Mouse (Mus musculus): ENCODE results near the gene Rsph6a. TPM values are rescaled to one million over a fixed set of nuclear protein-coding genes. Genes with fewer than 3 reads are reported as not detected.
"Not testable (repeated sequence)": the region's sequence is repeated elsewhere in the genome, so short reads cannot be mapped to it uniquely, and the experiment has no call there.

Gene Rsph6a
- total RNA-seq, 2 experiments from 2014 or later, result not detected

DNA sequence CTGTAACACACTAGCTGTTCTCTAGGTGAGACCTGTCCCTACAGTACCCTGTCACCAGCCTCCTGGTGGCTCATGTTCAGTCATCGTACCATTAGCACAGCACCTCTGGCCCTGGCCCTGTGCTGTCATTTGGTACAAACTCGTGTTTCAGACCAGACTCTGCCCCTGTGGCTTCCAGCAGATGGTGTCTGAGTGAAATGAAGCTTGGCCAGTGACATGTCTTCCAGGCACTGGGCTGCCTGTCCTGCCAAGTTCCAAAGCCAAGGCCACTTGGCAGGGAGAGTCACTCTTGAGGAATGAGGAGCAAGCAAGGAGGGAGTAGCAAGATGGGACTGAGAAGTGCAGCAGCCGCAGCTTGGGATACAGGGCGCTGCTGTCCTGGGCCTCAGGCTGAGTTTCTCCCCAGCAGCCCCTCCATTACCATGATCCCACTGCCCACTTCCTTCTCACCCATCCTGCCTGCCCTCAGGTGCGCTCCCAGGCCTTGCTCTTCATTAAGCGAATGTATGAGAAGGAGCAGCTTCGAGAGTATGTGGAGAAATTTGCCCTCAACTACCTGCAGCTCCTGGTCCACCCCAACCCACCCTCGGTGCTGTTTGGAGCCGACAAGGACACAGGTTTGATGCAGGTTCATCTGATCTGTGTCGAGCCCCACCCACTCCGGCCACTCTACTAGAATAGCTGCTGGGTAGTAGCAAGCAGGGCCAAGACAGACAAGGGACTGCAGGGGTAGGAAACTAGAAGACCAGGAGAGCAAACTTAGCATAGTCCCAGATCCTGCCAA lies 8.0 kb upstream of the Rsph6a start:
- DNase-seq (ENCODE audit: low spot score in 2 of 2), result no peak

DNA sequence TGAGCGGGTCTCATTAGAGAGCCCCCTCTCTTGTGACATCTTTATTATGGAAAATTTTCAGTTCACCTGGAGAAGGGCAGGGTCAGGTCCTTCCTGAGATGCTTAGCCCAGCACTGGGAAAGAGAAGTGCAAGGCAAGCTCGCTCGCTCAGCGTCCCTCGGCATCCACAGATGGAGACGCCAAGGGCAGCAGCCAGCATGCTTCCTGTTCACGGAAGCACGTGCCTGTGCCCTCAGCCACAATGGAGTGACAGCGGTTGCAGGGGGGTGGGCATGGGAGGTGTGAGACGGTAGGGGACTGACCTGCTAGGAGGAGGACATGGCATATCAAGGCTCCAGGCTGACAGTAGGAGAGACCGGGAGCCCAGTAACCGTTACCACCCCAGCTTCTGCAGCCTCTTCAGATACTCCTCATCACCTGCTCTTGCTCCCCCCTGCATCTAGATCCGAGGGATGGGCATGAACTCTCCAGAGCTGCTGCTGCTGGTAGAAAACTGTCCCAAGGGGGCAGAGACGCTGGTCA lies 6.4 kb upstream of the Rsph6a start:
- DNase-seq (ENCODE audit: low spot score in 2 of 2), result no peak

DNA sequence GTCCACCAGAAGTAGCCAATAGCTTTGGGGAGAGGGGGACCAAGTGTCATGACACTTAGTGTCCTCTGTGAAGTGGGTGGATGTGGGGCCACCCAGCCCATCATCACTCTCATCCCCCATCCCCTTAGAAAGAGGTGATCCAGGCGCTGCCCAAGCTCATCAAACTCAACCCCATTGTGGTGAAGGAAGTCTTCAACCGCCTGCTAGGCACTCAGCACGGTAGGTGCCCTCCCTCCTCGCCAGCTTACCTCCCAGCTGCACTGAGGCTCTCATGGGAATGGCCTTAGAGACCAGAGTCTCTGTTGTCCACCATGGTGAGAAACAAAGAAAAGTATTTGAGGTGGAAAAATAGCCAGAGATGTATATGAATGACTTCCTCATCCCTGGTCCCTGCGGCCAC lies 5.2 kb upstream of the Rsph6a start:
- no peak for DNase-seq (ENCODE audit: low spot score in 2 of 2)

DNA sequence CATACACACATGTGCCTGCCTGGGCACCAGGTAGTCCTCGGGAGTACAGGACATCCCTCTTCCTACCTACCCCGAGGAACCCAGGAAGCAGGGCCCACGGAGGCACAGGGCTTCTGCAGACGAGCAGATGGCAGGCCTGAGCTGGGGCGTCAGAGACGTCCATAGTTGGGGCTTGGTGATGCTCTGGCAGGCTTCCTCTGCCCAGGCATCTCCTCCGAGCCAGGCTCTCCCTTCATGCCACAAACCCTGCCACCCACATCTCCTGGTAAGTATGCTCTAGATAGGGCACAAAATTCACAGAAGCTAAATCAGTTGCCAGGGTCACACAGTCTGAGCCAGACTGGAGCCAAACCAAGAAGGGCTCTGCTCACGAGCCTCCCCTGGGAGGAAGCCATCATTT lies 4.3 kb upstream of the Rsph6a start:
- no peak for DNase-seq (ENCODE audit: low spot score in 2 of 2)

DNA sequence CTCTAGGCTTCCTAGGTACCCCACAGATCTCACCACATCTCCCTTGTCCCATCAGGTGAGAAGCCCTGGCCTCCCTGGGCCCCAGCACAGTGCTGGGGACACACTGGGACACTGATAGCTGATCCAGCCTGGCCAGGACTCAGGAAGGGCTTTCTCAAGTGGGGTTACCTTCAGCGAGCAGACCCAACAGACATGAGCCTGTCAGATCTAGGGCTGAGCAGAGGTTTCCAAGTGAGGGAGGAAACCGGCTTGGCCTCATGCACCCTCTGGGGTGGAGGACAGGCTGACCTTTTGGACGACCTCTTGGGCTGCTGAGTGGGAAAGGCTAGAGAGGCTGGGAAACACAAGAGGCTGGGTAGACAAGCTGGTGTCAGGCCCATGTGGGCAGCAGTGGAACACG lies 3.3 kb upstream of the Rsph6a start:
- no peak for DNase-seq (ENCODE audit: low spot score in 2 of 2)

DNA sequence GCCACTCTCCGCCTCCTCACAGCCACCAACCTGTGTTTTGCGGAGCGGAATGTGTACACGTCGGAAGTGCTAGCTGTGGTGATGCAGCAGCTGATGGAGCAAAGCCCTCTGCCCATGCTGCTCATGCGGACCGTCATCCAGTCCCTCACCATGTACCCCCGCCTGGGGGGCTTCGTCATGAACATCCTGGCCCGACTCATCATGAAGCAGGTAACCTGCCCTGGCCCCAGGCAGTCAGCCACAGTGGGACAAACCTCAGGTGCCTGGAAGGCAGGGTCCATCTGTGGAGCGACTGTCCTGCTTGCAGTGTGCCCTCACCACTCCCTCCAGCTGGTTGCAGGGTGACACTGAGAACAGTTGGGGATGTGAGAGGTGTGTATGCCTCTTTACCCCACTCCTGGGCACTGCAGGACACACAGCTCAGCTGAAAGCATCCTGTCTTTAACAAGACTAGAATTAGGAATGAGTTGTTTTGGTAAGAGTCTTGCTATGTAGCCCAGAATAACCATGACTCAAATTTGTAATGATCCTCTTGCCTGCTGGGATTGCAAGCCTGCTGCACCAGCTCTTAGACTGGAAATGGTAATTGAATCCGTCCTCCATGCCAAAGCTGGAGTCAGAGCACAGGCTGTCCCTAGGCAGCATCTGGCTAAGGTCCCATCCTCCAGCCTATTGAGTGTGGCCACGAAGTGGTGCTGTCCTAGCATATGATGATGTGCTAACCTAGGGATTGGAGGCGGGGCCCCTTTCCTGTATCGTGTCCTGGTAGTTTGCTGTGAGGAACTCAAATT lies 1.9 kb upstream of the Rsph6a start:
- peak; percentile 50 to 82 for DNase-seq (ENCODE audit: low spot score in 2 of 2)

DNA sequence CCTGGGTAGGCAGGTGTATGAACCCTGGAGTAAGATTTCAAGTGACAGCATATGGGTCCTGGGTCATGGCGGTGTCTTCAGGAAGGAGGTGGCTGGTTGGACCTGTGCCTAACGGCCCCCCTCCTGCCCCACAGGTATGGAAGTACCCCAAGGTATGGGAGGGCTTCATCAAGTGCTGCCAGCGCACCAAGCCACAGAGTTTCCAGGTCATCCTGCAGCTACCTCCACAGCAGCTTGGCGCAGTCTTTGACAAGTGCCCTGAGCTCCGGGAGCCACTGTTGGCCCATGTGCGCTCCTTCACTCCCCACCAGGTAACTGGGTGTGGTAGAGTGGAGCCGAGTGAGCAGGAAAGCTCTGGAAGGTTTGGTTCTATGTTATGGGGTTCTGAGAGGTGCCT lies 1.4 kb upstream of the Rsph6a start:
- DNase-seq (ENCODE audit: low spot score in 2 of 2), result no peak

DNA sequence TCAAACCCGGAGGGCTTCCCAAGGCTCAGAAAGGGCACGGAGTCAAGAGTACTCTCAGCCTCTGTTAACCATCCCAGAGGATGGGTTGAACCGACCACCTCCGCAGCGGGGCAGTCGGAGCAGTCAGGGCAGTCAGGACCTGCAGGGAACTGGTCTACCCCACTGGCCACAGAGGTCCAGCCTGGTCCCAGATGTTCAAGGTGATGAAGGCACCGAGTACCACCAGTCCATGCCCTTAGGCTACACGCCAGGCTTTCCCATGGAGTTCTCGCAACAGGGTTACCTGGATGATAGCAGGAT lies 237 bp downstream of the Rsph6a start:
- DNase-seq (ENCODE audit: low spot score in 2 of 2), result no peak

DNA sequence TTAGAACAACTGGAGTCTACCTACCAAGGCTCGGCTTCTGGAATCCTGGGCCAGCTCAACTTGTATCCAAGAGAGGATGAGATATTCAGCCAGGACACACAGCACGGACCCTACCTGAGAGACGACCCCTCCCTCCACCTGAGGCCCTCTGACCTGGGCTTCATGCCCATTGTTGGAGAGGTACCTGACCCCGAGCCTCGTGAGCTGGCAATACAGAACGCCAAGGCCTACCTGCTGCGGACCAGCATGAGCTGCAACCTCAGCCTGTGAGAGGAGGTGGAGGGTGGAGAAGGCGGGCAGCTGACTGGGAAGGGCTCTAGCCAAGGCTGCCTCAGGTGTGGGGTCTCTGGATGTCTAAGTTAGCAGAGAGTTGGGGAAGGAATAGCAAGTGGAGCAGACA lies 618 bp downstream of the Rsph6a start:
- no peak for DNase-seq (ENCODE audit: low spot score in 2 of 2)

DNA sequence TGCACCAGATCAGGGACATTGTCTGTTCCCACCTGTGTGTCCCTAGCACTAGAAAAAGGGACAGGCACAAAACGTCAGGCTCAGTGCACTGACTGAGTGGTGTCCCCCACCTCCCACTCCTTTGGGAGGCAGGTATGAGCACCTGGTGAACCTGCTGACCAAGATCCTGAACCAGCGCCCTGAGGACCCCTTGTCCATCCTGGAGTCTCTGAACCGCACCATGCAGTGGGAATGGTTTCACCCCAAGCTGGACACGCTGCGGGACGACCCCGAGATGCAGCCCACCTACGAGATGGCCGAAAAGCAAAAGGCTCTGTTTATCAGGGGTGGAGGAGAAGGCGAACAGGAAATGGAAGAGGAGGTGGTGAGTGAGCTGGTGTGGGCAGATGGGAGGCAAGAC lies 2.9 kb downstream of the Rsph6a start:
- no peak for DNase-seq (ENCODE audit: low spot score in 2 of 2)

DNA sequence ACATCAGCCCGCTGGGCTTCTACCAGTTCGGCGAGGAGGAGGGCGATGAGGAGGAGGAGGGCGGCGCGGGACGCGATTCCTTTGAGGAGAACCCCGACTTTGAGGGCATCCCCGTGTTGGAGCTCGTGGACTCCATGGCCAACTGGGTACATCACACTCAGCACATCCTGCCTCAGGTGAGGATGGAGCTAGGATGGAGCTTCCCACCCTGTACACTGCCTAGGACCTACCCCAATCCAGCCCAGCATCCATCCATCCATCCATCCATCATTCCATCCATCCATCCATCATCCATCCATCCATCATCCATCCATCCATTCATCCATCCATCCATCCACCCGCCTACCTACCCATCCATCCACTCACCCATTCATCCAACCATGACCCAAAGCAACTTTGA lies 11.4 kb downstream of the Rsph6a start:
- DNase-seq (ENCODE audit: low spot score in 2 of 2), result no peak

DNA sequence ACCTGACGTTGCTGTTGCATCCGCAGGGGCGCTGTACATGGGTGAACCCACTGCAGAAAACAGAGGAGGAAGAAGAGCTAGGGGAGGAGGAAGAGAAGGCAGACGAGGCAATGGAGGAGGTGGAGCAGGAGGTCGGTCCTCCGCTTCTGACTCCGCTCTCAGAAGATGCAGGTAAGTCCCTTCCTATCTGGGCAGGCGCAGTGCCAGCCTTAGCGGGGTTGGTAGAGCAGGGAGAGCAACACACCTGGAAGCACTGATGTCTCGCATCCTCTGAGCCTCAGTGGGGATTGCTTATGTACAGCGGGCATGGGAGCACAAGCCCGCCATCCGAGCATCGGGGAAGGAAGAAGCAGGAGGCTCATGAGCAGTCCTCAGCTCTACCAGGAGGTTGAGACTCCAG lies 12.6 kb downstream of the Rsph6a start:
- DNase-seq (ENCODE audit: low spot score in 2 of 2), result no peak

DNA sequence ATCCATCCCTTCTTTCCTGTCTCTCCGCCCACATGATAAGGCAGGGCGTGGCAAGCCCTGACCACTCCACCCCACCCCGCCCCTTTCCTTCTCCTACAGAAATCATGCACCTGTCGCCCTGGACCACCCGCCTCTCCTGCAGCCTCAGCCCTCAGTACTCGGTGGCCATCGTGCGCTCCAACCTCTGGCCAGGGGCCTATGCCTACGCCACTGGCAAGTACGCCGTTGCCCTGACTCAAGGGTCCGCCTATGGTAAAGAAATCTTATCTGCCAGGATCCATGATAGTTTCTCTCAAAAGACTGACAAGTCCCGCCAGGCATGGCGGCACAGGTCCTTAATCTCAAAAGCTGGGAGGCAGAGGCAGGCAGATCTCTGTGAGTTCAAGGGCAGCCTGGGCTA lies 13.4 kb downstream of the Rsph6a start:
- DNase-seq (ENCODE audit: low spot score in 2 of 2), result no peak

DNA sequence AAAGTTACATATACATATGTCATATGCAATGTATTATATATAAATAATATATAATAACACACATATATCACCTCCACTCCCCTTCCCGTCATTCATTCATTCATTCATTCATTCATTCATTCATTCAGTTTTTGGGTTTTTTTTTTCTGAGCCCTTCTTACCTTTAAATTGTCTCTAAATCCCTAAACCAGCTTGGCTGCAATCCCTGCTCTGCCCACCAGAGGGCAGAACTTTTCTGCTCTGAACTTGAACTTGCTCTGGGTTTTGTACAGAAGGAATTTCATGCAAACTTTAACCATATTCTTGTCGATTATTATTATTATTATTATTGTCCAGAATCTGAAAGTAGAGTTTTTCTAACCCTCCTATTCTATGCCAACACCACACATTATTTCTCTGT lies 14.2 kb downstream of the Rsph6a start:
- DNase-seq (ENCODE audit: low spot score in 2 of 2), result peak in 1 of 2 experiments; percentile 82

DNA sequence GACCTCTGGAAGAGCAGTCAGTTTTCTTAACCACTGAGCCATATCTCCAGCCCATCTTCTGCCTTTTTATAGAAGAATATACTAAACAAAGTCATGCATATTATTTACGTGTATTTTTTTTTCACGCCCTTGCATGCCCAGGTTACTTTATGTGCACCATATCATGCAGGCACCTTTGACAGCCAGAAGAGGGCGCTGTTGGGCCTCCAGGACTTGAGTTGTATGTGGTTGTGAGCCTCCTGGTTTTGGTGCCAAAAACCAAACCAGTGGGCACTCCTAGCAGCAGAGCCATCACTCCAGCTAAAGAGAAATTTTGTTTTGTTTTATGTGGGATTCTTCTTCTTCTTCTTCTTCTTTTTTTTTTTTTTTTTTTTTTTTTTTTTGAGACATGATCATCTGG lies 15.0 kb downstream of the Rsph6a start:
- no peak for DNase-seq (ENCODE audit: low spot score in 2 of 2)

DNA sequence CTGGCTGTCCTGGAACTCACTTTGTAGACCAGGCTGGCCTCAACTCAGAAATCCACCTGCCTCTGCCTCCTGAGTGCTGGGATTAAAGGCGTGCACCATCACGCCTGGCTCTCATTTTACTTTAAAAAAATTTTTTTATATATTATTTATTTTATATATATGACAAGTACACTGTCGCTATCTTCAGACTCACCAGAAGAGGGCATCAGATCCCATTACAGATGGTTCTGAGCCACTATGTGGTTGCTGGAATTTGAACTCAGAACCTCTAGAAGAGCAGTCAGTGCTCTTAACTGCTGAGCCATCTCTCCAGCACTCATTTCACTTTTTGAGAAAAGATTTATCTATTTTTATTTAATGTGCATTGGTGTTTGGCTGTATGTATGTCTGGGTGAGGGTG lies 16.5 kb downstream of the Rsph6a start:
- not testable (repeated sequence) for DNase-seq (ENCODE audit: low spot score in 2 of 2)

DNA sequence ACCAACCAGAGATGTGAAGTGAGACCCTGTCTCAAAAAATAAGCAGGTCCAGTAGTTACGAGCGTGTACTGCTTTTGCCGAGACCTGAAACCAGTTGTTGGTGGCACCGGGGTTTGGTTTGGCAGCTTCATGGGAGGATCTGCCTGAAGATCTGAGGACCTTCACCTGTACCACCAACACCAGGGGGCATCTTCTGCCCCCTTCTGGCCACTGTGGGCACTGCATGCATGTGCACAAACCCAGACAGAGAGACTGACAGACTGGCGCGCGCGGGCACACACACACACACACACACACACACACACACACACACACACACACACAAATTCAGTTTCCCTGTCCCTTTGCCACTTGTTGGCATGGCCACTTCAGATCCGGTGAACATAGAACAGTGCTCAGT lies 19.0 kb downstream of the Rsph6a start:
- peak in 1 of 2 experiments; percentile 55 for DNase-seq (ENCODE audit: low spot score in 2 of 2)

DNA sequence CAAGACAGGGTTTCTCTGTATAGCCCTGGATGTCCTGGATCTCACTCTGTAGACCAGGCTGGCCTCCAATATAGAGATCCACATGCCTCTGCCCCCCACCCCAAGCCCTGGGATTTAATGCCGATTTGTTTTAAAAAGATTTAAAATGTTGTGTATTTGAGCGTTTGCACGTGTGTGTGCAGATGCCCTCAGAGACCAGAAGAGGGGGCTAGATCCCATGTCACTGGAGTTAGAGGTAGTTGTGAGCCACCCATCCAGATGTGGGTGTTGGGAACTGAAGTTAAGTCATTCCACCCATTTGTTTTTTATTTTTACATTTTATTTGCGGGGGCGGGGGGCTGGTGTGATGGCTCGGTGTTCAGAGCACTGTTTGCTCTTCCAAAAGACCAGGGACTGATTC lies 20.0 kb downstream of the Rsph6a start:
- no peak for DNase-seq (ENCODE audit: low spot score in 2 of 2)

DNA sequence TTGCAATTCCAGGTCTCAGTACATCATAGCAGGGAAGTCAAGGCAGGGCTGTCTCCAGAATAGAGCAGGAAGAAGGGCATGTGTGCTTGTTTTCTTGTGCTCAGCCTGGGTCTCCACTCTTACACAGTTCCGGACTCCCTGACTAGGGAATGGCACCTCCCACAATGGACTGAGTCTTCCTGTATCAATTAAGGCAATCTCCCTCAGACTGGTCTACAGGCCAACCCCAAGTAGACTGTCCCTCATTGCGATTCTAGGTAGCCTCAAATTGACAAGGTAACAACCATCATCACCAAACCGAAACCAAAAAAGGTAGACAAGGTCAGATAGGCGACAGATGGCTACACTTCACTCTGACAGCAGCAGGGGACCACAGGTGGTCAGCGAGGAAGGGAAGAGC lies 20.7 kb downstream of the Rsph6a start:
- no peak for DNase-seq (ENCODE audit: low spot score in 2 of 2)

DNA sequence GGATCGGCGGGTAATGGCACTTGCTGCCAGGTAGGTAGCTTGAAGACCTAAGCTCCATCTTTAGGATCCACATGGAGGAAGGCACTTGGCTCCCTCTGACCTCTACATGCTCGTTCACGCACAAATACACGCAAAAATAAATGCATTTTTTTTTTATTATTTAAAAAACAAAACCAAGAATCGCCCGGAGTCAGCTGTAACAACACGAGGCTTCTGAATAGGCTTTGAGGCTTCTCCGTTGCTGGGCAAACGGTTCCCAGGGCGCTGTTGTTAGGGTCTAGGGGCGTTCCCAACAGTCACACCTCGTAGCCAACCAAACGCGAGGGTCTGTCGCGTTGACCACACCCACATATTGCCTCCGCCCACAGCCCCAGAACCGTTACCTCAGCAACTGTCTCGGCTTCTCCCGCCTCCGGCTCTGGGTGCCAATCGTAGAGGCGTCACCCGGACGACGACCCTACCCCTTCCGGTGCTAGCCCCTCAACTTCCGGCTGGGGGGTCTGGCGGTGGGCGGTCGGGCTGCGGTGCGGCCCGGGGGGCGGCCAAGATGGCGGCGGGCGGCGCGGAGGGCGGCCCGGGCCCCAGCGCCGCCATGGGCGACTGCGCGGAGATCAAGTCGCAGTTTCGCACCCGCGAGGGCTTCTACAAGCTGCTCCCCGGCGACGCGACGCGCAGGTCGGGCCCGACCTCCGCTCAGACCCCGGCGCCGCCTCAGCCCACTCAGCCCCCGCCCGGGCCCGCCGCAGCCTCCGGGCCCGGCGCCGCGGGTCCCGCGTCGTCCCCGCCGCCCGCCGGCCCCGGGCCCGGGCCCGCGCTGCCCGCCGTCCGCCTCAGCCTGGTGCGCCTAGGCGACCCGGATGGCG lies 21.5 kb downstream of the Rsph6a start, which contains the start of gene Dmwd:
Dmwd (plus strand) TSS at position 505 of the 863 bp plus-strand sequence.
- peak; percentile 98 for DNase-seq (ENCODE audit: low spot score in 2 of 2)

DNA sequence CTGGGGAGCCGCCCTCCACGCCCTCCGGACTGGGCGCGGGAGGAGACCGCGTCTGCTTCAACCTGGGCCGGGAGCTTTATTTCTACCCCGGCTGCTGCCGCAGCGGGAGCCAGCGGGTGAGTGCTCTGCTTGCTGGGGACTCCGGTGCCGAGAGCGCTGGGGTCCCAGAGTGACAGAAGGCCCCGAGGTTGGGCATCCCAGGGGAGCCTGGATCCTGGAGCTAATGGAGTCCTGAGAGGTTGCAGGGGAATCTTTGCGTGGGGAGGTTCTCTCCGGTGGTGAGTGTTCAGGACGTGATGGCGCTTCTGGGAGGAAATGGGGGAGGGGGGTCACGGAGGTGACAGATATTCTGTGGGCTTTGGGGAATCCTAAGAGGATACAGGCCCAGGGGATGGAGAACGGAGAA lies 22.1 kb downstream of the Rsph6a start:
- DNase-seq (ENCODE audit: low spot score in 2 of 2), result no peak

DNA sequence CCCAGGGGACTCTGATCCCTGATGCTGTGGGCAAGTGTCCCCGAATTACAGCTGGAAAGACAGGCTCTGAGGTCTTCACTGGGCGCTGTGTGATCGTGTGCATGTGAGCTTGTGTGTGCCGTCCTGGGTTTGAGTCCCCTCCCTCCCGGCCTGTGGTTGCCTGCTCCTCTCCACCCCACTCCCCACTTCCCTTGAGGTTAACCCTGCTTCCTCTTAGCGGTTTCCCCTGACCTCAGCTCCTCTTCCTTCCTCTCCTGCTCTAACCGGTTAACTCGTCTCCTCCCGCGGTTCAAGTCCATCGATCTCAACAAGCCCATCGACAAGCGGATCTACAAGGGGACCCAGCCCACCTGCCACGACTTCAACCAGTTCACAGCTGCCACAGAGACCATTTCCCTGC lies 23.3 kb downstream of the Rsph6a start:
- no peak for DNase-seq (ENCODE audit: low spot score in 2 of 2)

All from layer of hippocampus, adult 18-20 months (tissue).